Mouse (Mus musculus): ENCODE measurements around the gene Cenpm.

DNA sequence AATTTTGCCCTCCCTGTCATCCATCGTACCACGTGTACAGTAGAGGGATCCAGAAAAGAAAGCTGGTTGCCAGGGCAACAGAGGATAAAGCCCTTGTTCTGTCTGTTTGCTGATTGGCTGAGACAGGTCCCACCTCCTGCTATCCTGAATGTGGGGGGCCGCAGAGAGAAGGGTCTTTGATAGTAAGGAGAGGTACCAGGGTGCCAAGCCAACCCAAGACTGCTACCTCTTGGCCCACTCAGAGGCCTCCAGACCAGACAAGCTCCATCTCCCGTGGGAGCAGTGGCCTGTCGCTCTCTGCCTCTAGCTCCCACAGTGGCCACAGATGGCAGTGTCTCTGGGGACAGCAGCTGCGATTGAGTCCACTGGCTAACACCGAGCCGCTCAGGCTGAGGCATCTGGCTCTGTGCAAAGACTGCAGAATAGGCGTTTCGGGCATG, 11.4 kb upstream of the Cenpm start:
- TF ChIP-seq CTCF (IDR thresholded peaks at IDR 0.05; ENCODE audit: low read depth, low read length) (no peak), EP300 (IDR thresholded peaks at IDR 0.05; ENCODE audit: insufficient read depth, low read depth, low read length) (no peak)

All from ES-Bruce4 (cell line).